Mouse (Mus musculus) thymus, postnatal 0 days (tissue): ENCODE results near the gene Nek1. TPM values are rescaled to one million over a fixed set of nuclear protein-coding genes. Genes with fewer than 3 reads are reported as not detected.

ENCODE experiments used
- DNase-seq: peaks from one replicate; pipeline ENCODE4 v3.0.0-alpha.2; 2015; ENCODE audit warnings: low spot score
- polyA plus RNA-seq: library from polyadenylated mRNA; unstranded; fragments of >200 nt; fragmentation: Nextera tagmentation; extraction: Ambion mirVana; gene quantifications from 2 replicates; pipeline ENCODE4 v1.2.1, GENCODE M21; 2015

The Nek1 gene
- polyA plus RNA-seq, 1 experiment from 2014 or later = 9.5 TPM

- no peak for DNase-seq
These were observed 163.4 kb downstream of the Nek1 start for GRCm38 (mm10) chr8:61156406-61156805.

GRCm38 (mm10) chr8:61158540-61158939 is 165.5 kb downstream of the Nek1 start:
- DNase-seq = no peak

GRCm38 (mm10) chr8:61161461-61162185 is 168.6 kb downstream of the Nek1 start:
- no peak for DNase-seq

GRCm38 (mm10) chr8:61162186-61162566 is 169.2 kb downstream of the Nek1 start:
- DNase-seq = no peak

- DNase-seq = no peak
These were observed 178.6 kb downstream of the Nek1 start for GRCm38 (mm10) chr8:61171546-61171945.

GRCm38 (mm10) chr8:61173921-61174492 is 181.0 kb downstream of the Nek1 start:
- no peak for DNase-seq

GRCm38 (mm10) chr8:61175876-61176275 is 182.9 kb downstream of the Nek1 start:
- no peak for DNase-seq

- DNase-seq = no peak
These were observed 184.9 kb downstream of the Nek1 start for GRCm38 (mm10) chr8:61177680-61178593.

GRCm38 (mm10) chr8:61178594-61179140 is 185.7 kb downstream of the Nek1 start:
- no peak for DNase-seq

Other genes with a start within 250 kb of the Nek1 start
- 160 and 173 TPM in 2 replicates for gene Hpf1, start 102.8 kb upstream of the Nek1 start, polyA plus RNA-seq
- 26.5 and 31.8 TPM in 2 replicates for gene Clcn3, start 9.9 kb upstream of the Nek1 start, polyA plus RNA-seq
- 6.0 and 6.5 TPM in 2 replicates for gene Sh3rf1, start 230.7 kb downstream of the Nek1 start, polyA plus RNA-seq